Mouse (Mus musculus): Measurements from ENCODE around the gene Rsad2. TPM values are rescaled to one million over a fixed set of nuclear protein-coding genes. Genes with fewer than 3 reads are reported as not detected.
"Not testable (repeated sequence)": the region's sequence is repeated elsewhere in the genome, so short reads cannot be mapped to it uniquely, and the experiment has no call there.

Gene Rsad2
- polyA plus RNA-seq, 1 experiment from 2014 or later = 0.88 TPM

- WGBS = 67% methylated on average over 1 of the region's 1 CpGs
- no peak for ATAC-seq
- H3K27ac ChIP-seq (ENCODE audit: low read depth, low read length) = no peak overlapping the region
Observed at GRCm38 (mm10) chr12:26451150-26451549, 5.1 kb downstream of the Rsad2 start.

GRCm38 (mm10) chr12:26449483-26449882, 6.8 kb downstream of the Rsad2 start:
- WGBS = 93% methylated on average over 2 of the region's 2 CpGs
- H3K27me3 ChIP-seq (replicated peaks; ENCODE audit: control insufficient read depth, insufficient read depth, low read length) = no peaks in the 10 kb centered on the region
- H3K9me3 ChIP-seq (ENCODE audit: control insufficient read depth, low read length) = no peaks in the 10 kb centered on the region
- no peak overlapping the region for H3K9ac ChIP-seq (ENCODE audit: low read depth, low read length)
- H3K36me3 ChIP-seq (ENCODE audit: control insufficient read depth, insufficient read depth, low read length) = no peaks in the 10 kb centered on the region
- H3K4me3 ChIP-seq (ENCODE audit: low read length) = no peak overlapping the region
- no peak overlapping the region for H3K27ac ChIP-seq (ENCODE audit: low read depth, low read length)
- H3K4me2 ChIP-seq (ENCODE audit: low read length) = no peak overlapping the region
- no peak for ATAC-seq
- H3K4me1 ChIP-seq (ENCODE audit: control insufficient read depth, insufficient read depth, low read depth, low read length) = no peaks in the 10 kb centered on the region

More at GRCm38 (mm10) chr12:26451150-26451549, 5.1 kb downstream of the Rsad2 start:
- no peak overlapping the region for H3K4me2 ChIP-seq (ENCODE audit: low read length)
- H3K9me3 ChIP-seq (ENCODE audit: control insufficient read depth, low read length) = no peaks in the 10 kb centered on the region
- no peak overlapping the region for H3K4me3 ChIP-seq (ENCODE audit: low read length)
- no peaks in the 10 kb centered on the region for H3K36me3 ChIP-seq (ENCODE audit: control insufficient read depth, insufficient read depth, low read length)
- no peak overlapping the region for H3K9ac ChIP-seq (ENCODE audit: low read depth, low read length)
- no peaks in the 10 kb centered on the region for H3K27me3 ChIP-seq (replicated peaks; ENCODE audit: control insufficient read depth, insufficient read depth, low read length)
- H3K4me1 ChIP-seq (ENCODE audit: control insufficient read depth, insufficient read depth, low read depth, low read length) = peaks cover 4% of the 10 kb centered on the region

- Histone ChIP-seq H3K9me3 (ENCODE audit: control insufficient read depth, low read length) (no peaks in the 10 kb centered on the region), H3K36me3 (ENCODE audit: control insufficient read depth, insufficient read depth, low read length) (no peaks in the 10 kb centered on the region), H3K4me2 (ENCODE audit: low read length) (no peak overlapping the region), H3K4me1 (ENCODE audit: control insufficient read depth, insufficient read depth, low read depth, low read length) (no peaks in the 10 kb centered on the region), H3K9ac (ENCODE audit: low read depth, low read length) (no peak overlapping the region), H3K4me3 (ENCODE audit: low read length) (no peak overlapping the region), H3K27me3 (replicated peaks; ENCODE audit: control insufficient read depth, insufficient read depth, low read length) (no peaks in the 10 kb centered on the region), H3K27ac (ENCODE audit: low read depth, low read length) (no peak overlapping the region)
- no peak for ATAC-seq
- 92% methylated on average over 4 of the region's 4 CpGs for WGBS
Observed at GRCm38 (mm10) chr12:26446377-26447045, 9.7 kb downstream of the Rsad2 start.

DNA sequence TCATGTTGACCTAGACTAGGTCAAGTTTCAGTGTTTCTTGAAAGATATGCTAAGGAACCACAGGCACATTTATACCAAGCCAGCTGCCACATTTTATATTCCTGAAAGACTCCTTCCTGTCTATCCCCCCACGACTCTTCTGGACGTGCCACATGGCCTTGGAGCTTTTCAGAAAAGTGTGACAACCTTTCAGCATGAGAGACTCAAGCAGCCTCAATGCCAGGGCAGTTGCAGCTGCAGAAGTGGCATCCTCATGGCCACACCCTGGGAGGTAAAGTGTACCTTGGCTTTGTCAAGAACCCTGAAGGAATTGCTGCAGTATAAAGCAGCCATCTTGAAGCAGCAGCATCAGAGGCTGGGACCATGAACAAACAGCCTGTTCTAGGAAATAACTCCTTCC, 11.7 kb downstream of the Rsad2 start:
- H3K9me3 ChIP-seq (ENCODE audit: control insufficient read depth, low read length) = no peaks in the 10 kb centered on the region
- no peaks in the 10 kb centered on the region for H3K27me3 ChIP-seq (replicated peaks; ENCODE audit: control insufficient read depth, insufficient read depth, low read length)
- no peak overlapping the region for H3K27ac ChIP-seq (ENCODE audit: low read depth, low read length)
- H3K36me3 ChIP-seq (ENCODE audit: control insufficient read depth, insufficient read depth, low read length) = no peaks in the 10 kb centered on the region
- no peak overlapping the region for H3K4me2 ChIP-seq (ENCODE audit: low read length)
- no peak overlapping the region for H3K4me3 ChIP-seq (ENCODE audit: low read length)
- H3K9ac ChIP-seq (ENCODE audit: low read depth, low read length) = no peak overlapping the region
- ATAC-seq = no peak
- no peaks in the 10 kb centered on the region for H3K4me1 ChIP-seq (ENCODE audit: control insufficient read depth, insufficient read depth, low read depth, low read length)
- WGBS = 84% methylated on average over 2 of the region's 2 CpGs

DNA sequence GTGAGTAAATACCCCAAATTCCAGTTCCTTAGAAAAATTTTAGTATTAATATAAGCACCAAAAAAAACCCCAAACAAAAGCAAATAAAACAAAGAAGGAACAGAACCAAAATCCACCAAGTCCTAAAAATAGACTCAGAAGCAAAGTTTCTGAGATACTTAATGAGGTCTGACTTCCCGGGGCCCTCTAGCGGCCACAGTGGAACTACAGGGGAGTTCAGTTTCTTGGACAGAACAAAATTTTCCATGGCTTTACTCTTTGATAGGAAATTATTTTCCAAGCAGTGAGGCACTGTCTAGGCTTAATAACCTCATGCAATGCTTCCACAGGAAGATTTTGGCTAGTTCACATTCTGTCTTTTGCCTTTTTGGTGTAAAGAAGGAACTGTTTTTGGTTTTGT, 12.2 kb downstream of the Rsad2 start:
- Histone ChIP-seq H3K4me3 (ENCODE audit: low read length) (no peak overlapping the region), H3K36me3 (ENCODE audit: control insufficient read depth, insufficient read depth, low read length) (no peaks in the 10 kb centered on the region), H3K9ac (ENCODE audit: low read depth, low read length) (no peak overlapping the region), H3K27me3 (replicated peaks; ENCODE audit: control insufficient read depth, insufficient read depth, low read length) (no peaks in the 10 kb centered on the region), H3K27ac (ENCODE audit: low read depth, low read length) (no peak overlapping the region), H3K9me3 (ENCODE audit: control insufficient read depth, low read length) (no peaks in the 10 kb centered on the region), H3K4me1 (ENCODE audit: control insufficient read depth, insufficient read depth, low read depth, low read length) (no peaks in the 10 kb centered on the region), H3K4me2 (ENCODE audit: low read length) (no peak overlapping the region)
- ATAC-seq = no peak
- WGBS = 3% methylated on average over 2 of the region's 2 CpGs

DNA sequence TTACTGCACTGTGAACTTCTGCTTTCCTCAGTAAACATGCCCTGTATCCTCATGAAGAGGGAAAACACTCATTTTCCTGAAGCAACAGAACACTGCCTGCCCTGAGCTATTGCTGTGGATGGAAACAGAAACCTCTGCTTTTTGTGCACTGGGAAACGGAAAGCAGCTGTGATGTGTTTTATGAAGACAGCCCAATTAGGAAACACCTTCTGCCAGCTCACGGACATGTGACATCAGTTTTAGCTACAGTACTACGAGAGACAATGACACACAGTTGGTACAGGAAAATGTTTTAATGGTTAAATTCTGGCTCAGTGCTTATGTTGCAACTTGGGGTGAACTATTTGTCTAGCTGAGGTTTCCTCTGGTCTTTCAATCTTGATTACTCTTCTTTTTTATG, 16.9 kb downstream of the Rsad2 start:
- Histone ChIP-seq H3K27ac (ENCODE audit: low read depth, low read length) (no peak overlapping the region), H3K27me3 (replicated peaks; ENCODE audit: control insufficient read depth, insufficient read depth, low read length) (no peaks in the 10 kb centered on the region), H3K4me3 (ENCODE audit: low read length) (no peak overlapping the region), H3K9ac (ENCODE audit: low read depth, low read length) (no peak overlapping the region), H3K36me3 (ENCODE audit: control insufficient read depth, insufficient read depth, low read length) (no peaks in the 10 kb centered on the region), H3K4me2 (ENCODE audit: low read length) (no peak overlapping the region), H3K4me1 (ENCODE audit: control insufficient read depth, insufficient read depth, low read depth, low read length) (no peaks in the 10 kb centered on the region), H3K9me3 (ENCODE audit: control insufficient read depth, low read length) (no peaks in the 10 kb centered on the region)
- WGBS = 74% methylated on average over 3 of the region's 3 CpGs
- no peak for ATAC-seq

GRCm38 (mm10) chr12:26437950-26438349, 18.3 kb downstream of the Rsad2 start:
- Histone ChIP-seq H3K4me3 (ENCODE audit: low read length) (no peak overlapping the region), H3K27me3 (replicated peaks; ENCODE audit: control insufficient read depth, insufficient read depth, low read length) (no peaks in the 10 kb centered on the region), H3K27ac (ENCODE audit: low read depth, low read length) (no peak overlapping the region), H3K4me2 (ENCODE audit: low read length) (no peak overlapping the region), H3K9ac (ENCODE audit: low read depth, low read length) (no peak overlapping the region), H3K9me3 (ENCODE audit: control insufficient read depth, low read length) (no peaks in the 10 kb centered on the region), H3K4me1 (ENCODE audit: control insufficient read depth, insufficient read depth, low read depth, low read length) (no peaks in the 10 kb centered on the region), H3K36me3 (ENCODE audit: control insufficient read depth, insufficient read depth, low read length) (no peaks in the 10 kb centered on the region)
- 74% methylated on average over 3 of the region's 3 CpGs for WGBS
- ATAC-seq = peak; percentile 42; the same call in 1 of the 2 replicates

DNA sequence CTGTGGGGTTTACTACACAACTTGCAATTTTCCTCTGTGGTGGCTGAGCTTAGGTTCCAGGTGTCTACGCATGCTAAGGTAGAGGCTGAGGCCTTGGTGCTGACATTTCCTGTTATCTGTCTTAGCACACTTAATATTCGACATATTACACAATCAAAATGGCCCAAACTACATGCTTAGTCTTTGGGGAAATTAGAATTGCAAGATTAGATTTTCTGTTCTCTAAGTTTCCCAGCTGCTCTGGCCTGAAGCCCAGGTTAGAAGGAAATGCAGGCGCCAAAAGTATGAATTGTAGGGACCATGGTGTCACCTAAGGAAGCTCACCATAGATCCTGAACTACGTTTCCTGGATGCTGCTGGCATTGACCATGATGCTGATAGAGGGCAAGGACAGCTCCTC, 19.9 kb downstream of the Rsad2 start:
- no peaks in the 10 kb centered on the region for H3K36me3 ChIP-seq (ENCODE audit: control insufficient read depth, insufficient read depth, low read length)
- no peaks in the 10 kb centered on the region for H3K9me3 ChIP-seq (ENCODE audit: control insufficient read depth, low read length)
- no peak overlapping the region for H3K9ac ChIP-seq (ENCODE audit: low read depth, low read length)
- H3K4me3 ChIP-seq (ENCODE audit: low read length) = no peak overlapping the region
- no peak for ATAC-seq
- H3K27me3 ChIP-seq (replicated peaks; ENCODE audit: control insufficient read depth, insufficient read depth, low read length) = no peaks in the 10 kb centered on the region
- 77% methylated on average over 4 of the region's 4 CpGs for WGBS
- H3K4me1 ChIP-seq (ENCODE audit: control insufficient read depth, insufficient read depth, low read depth, low read length) = no peaks in the 10 kb centered on the region
- H3K27ac ChIP-seq (ENCODE audit: low read depth, low read length) = no peak overlapping the region
- no peak overlapping the region for H3K4me2 ChIP-seq (ENCODE audit: low read length)

- H3K9ac ChIP-seq (ENCODE audit: low read depth, low read length); H3K4me2 ChIP-seq (ENCODE audit: low read length); H3K4me1 ChIP-seq (ENCODE audit: control insufficient read depth, insufficient read depth, low read depth, low read length); H3K9me3 ChIP-seq (ENCODE audit: control insufficient read depth, low read length); H3K36me3 ChIP-seq (ENCODE audit: control insufficient read depth, insufficient read depth, low read length); H3K4me3 ChIP-seq (ENCODE audit: low read length); H3K27me3 ChIP-seq (replicated peaks; ENCODE audit: control insufficient read depth, insufficient read depth, low read length); ATAC-seq; H3K27ac ChIP-seq (ENCODE audit: low read depth, low read length): not testable (repeated sequence)
- 98% methylated on average over 2 of the region's 2 CpGs for WGBS
Observed at GRCm38 (mm10) chr12:26428771-26429170, 27.5 kb downstream of the Rsad2 start.

- H3K27me3 ChIP-seq (replicated peaks; ENCODE audit: control insufficient read depth, insufficient read depth, low read length) = no peaks in the 10 kb centered on the region
- no peaks in the 10 kb centered on the region for H3K36me3 ChIP-seq (ENCODE audit: control insufficient read depth, insufficient read depth, low read length)
- 98% methylated on average over 2 of the region's 2 CpGs for WGBS
- no peak for ATAC-seq
- no peak overlapping the region for H3K27ac ChIP-seq (ENCODE audit: low read depth, low read length)
- H3K4me1 ChIP-seq (ENCODE audit: control insufficient read depth, insufficient read depth, low read depth, low read length) = no peaks in the 10 kb centered on the region
- no peak overlapping the region for H3K9ac ChIP-seq (ENCODE audit: low read depth, low read length)
- H3K4me3 ChIP-seq (ENCODE audit: low read length) = no peak overlapping the region
- no peaks in the 10 kb centered on the region for H3K9me3 ChIP-seq (ENCODE audit: control insufficient read depth, low read length)
- no peak overlapping the region for H3K4me2 ChIP-seq (ENCODE audit: low read length)
Observed at GRCm38 (mm10) chr12:26424841-26425240, 31.4 kb downstream of the Rsad2 start.

Data from hindbrain, embryonic 16.5 days (tissue).